ENCODE assay signal across 8 mouse cellular contexts in the genomic region with DNA sequence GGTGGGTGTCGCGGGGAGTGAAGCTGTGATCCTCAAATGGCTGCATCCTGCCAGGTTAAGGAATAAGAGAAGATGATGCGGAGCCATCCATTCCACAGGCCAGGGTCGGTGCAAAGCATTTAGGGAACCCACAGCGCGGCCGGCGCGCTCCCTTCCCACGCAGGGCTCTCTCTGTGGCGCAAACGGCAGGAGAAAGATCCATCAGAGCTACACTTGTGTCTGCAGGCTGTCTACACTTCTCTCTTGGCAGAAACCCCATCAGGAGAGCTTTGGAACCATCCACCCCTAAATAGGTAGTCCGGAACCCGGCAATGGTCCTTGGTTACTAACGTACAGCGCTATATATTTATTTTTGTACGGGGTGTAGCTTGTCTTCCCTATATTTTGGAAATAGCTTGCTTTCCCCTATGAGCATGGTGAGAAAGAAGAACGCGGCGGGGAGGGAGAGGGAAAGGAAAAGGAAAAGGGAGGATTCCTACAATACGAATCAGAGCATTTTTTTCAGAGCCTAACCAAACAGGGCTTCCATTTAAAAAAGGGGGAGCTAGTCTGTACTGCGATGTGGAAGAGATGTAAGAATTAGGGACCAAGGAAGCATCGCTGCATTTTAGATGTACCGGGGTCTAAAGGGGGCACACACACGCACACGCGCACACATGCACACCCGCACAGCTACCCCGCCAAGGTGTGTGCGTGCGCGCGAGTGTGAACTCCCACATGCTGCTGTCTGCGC. TPM values are rescaled to one million over a fixed set of nuclear protein-coding genes. Genes with fewer than 3 reads are reported as not detected.
DNase-seq lines count a peak whose midpoint lies in the region; ATAC-seq and TF ChIP-seq lines count a peak whose summit lies in the region.

No protein-coding gene starts in this region.

- H3K9ac ChIP-seq in kidney, embryonic 14.5 days (ENCODE audit: low read depth, low read length): peak overlapping the region; percentile 42; the same call in 1 of the 2 replicates
- peak overlapping the region; percentile 96 for H3K9ac ChIP-seq in forebrain, embryonic 15.5 days (replicated peaks)
- H3K9ac ChIP-seq in limb, embryonic 14.5 days (ENCODE audit: low read depth, low read length, severe bottlenecking): peak overlapping the region; percentile 56
- H3K9ac ChIP-seq in stomach, embryonic 14.5 days (replicated peaks; ENCODE audit: low read depth, low read length): no peak overlapping the region; the same call in 1 of the 2 replicates

- DNase-seq in kidney, adult 11 months: no peak
- DNase-seq in R1 (ENCODE audit: low read depth, low spot score): peak; percentile 24
- peak; percentile 12 for DNase-seq in limb, embryonic 14.5 days (ENCODE audit: low spot score)
- DNase-seq in adrenal gland, postnatal 10 days: no peak

- H3K4me2 ChIP-seq in kidney, embryonic 14.5 days (replicated peaks; ENCODE audit: low read depth, low read length): peak overlapping the region; percentile 98
- peak overlapping the region; percentile 89 for H3K4me2 ChIP-seq in forebrain, embryonic 15.5 days (replicated peaks)
- peak overlapping the region; percentile 99 for H3K4me2 ChIP-seq in limb, embryonic 14.5 days (replicated peaks; ENCODE audit: low read depth, low read length, severe bottlenecking)
- H3K4me2 ChIP-seq in stomach, embryonic 14.5 days (replicated peaks; ENCODE audit: low read depth, low read length): peak overlapping the region; percentile 89

- no peak for TF ChIP-seq POLR2A in limb, embryonic 14.5 days (IDR thresholded peaks at IDR 0.05; ENCODE audit: borderline replicate concordance, extremely low read depth, insufficient read depth, insufficient read length)

- peak overlapping the region; percentile 47 for H3K4me3 ChIP-seq in kidney, embryonic 14.5 days (ENCODE audit: low read length)
- H3K4me3 ChIP-seq in forebrain, embryonic 15.5 days: peak overlapping the region; percentile 87
- H3K4me3 ChIP-seq in limb, embryonic 14.5 days (replicated peaks; ENCODE audit: low read length): peak overlapping the region; percentile 56
- H3K4me3 ChIP-seq in stomach, embryonic 14.5 days (ENCODE audit: low read depth, low read length): peak overlapping the region; percentile 51

- WGBS in kidney, embryonic 14.5 days: under 1% methylated on average over 34 of the region's 34 CpGs
- under 1% methylated on average over 34 of the region's 34 CpGs for WGBS in forebrain, embryonic 15.5 days
- WGBS in limb, embryonic 14.5 days: under 1% methylated on average over 29 of the region's 34 CpGs
- WGBS in stomach, embryonic 14.5 days: under 1% methylated on average over 29 of the region's 34 CpGs

- H3K27ac ChIP-seq in kidney, embryonic 14.5 days (ENCODE audit: low read depth, low read length): no peak overlapping the region
- H3K27ac ChIP-seq in forebrain, embryonic 15.5 days (replicated peaks): peak overlapping the region; percentile 97
- no peak overlapping the region for H3K27ac ChIP-seq in limb, embryonic 14.5 days (replicated peaks; ENCODE audit: low read depth, low read length)
- H3K27ac ChIP-seq in stomach, embryonic 14.5 days (ENCODE audit: low read length): no peak overlapping the region

- H3K9me3 ChIP-seq in kidney, embryonic 14.5 days (ENCODE audit: control insufficient read depth, low read length): no peaks in the 10 kb centered on the region; the same call in 1 of the 2 replicates
- no peaks in the 10 kb centered on the region for H3K9me3 ChIP-seq in forebrain, embryonic 15.5 days
- H3K9me3 ChIP-seq in limb, embryonic 14.5 days (ENCODE audit: control insufficient read depth, low read length): no peaks in the 10 kb centered on the region
- no peaks in the 10 kb centered on the region; the same call in 1 of the 2 replicates for H3K9me3 ChIP-seq in stomach, embryonic 14.5 days (ENCODE audit: control insufficient read depth, low read depth, low read length)

- peaks cover 39% of the 10 kb centered on the region for H3K27me3 ChIP-seq in kidney, embryonic 14.5 days (ENCODE audit: control insufficient read depth, insufficient read depth, low read length)
- peaks cover 7% of the 10 kb centered on the region; the same call in 1 of the 2 replicates for H3K27me3 ChIP-seq in forebrain, embryonic 15.5 days
- peaks cover 54% of the 10 kb centered on the region for H3K27me3 ChIP-seq in limb, embryonic 14.5 days (ENCODE audit: control insufficient read depth, insufficient read depth, low read length)
- H3K27me3 ChIP-seq in stomach, embryonic 14.5 days (ENCODE audit: control insufficient read depth, insufficient read depth, low read length): peaks cover 33% of the 10 kb centered on the region

- ATAC-seq in kidney, embryonic 14.5 days (ENCODE audit: low FRiP score, low TSS enrichment): peak; percentile 29; the same call in 1 of the 2 replicates
- ATAC-seq in forebrain, embryonic 15.5 days (replicated peaks): peak; percentile 30; the same call in 1 of the 2 replicates
- peak; percentile 45; the same call in 1 of the 2 replicates for ATAC-seq in limb, embryonic 14.5 days (ENCODE audit: low FRiP score, low read depth)
- 0 out of 2 replicates have a peak, but pooled peaks have one; percentile 23 for ATAC-seq in stomach, embryonic 14.5 days (ENCODE audit: insufficient number of reproducible peaks, insufficient read depth, low FRiP score, low read depth)
- no peak for ATAC-seq in erythroblast, adult 5-6 weeks (replicated peaks; ENCODE audit: low FRiP score, poor library complexity, severe bottlenecking)

- H3K4me1 ChIP-seq in kidney, embryonic 14.5 days (ENCODE audit: control insufficient read depth, insufficient read depth, low read length): peaks cover 5% of the 10 kb centered on the region
- peaks cover 38% of the 10 kb centered on the region for H3K4me1 ChIP-seq in forebrain, embryonic 15.5 days
- 0 out of 2 replicates have a peak, but pooled peaks cover 4% of the 10 kb centered on the region for H3K4me1 ChIP-seq in limb, embryonic 14.5 days (ENCODE audit: control insufficient read depth, insufficient read depth, low read length)
- no peaks in the 10 kb centered on the region for H3K4me1 ChIP-seq in stomach, embryonic 14.5 days (ENCODE audit: control insufficient read depth, insufficient read depth, low read length)

- H3K36me3 ChIP-seq in kidney, embryonic 14.5 days (ENCODE audit: control insufficient read depth, insufficient read depth, low read length): no peaks in the 10 kb centered on the region
- no peaks in the 10 kb centered on the region for H3K36me3 ChIP-seq in forebrain, embryonic 15.5 days
- H3K36me3 ChIP-seq in limb, embryonic 14.5 days (ENCODE audit: control insufficient read depth, insufficient read depth, low read length): no peaks in the 10 kb centered on the region
- no peaks in the 10 kb centered on the region for H3K36me3 ChIP-seq in stomach, embryonic 14.5 days (ENCODE audit: control insufficient read depth, insufficient read depth, low read length)

RNA-seq across cellular contexts. Expression of a gene that starts 0.7 kb away (rescaled TPM):
- 3.4 and 5.6 TPM in 2 replicates for polyA plus RNA-seq in kidney, embryonic 14.5 days (2014; fragmentation: Nextera tagmentation; extraction: Ambion mirVana)
- polyA plus RNA-seq in forebrain, embryonic 15.5 days (2015; fragmentation: Nextera tagmentation; extraction: Ambion mirVana): 87.4 and 97.0 TPM in 2 replicates
- 18.2 and 18.4 TPM in 2 replicates for polyA plus RNA-seq in limb, embryonic 14.5 days (2012; rRNA removed)
- 15.8 and 15.9 TPM in 2 replicates for polyA plus RNA-seq in limb, embryonic 14.5 days (2014; fragmentation: Nextera tagmentation; extraction: Ambion mirVana)
- polyA plus RNA-seq in stomach, embryonic 14.5 days (2014; fragmentation: Nextera tagmentation; extraction: Ambion mirVana): 2.3 and 3.9 TPM in 2 replicates
- 0.38 TPM in 1 of 2 replicates, not detected in the other for total RNA-seq in erythroblast, adult 5-6 weeks (2015; ENCODE audit: low replicate concordance)
- total RNA-seq in erythroblast, adult 5-6 weeks (2017; ENCODE audit: low replicate concordance): not detected in 2 replicates
- total RNA-seq in adrenal gland, postnatal 10 days (2021): 10 to 100 TPM; 13.1 to 17.8 TPM

Comparison
In these comparisons a context has a peak if more than half of its experiments do, and no peak if none do; other contexts are left out.
1. DNase-seq: peak in R1 (single experiment) and limb, embryonic 14.5 days (single experiment); none in kidney, adult 11 months (single experiment) and adrenal gland, postnatal 10 days (single experiment).
2. Peak in every context shown above with its lines, with median percentiles within 50 percentile points of each other: H3K4me2 ChIP-seq and H3K4me3 ChIP-seq.